Mouse (Mus musculus): Measurements from ENCODE around the gene AU018091.
"Not testable (repeated sequence)": the region's sequence is repeated elsewhere in the genome, so short reads cannot be mapped to it uniquely, and the experiment has no call there.

Gene AU018091

DNA sequence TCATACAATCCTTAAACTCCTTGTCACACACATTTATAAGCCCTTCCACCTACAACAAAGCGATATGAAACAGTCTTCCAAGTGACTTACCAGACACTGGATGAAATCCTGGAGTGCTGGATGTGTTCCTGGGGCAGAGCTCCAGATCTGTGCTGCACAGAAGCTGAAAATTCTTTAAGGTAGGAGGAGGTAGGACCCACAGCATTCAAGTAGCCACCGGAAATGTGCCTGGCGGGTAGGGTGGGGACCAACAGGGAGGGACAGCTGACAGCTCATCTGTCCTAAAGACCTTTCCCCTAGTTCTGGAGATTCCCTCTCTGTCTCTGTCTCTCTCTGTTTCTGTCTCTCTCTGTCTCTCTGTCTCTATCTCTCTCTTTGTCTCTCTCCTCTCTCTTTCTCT is at the start of gene AU018091:
TSS of gene AU018091 (minus strand) at position 279 of the 400 bp plus-strand sequence.
- peak; percentile 83 for DNase-seq (ENCODE audit: low read depth, low spot score)

DNA sequence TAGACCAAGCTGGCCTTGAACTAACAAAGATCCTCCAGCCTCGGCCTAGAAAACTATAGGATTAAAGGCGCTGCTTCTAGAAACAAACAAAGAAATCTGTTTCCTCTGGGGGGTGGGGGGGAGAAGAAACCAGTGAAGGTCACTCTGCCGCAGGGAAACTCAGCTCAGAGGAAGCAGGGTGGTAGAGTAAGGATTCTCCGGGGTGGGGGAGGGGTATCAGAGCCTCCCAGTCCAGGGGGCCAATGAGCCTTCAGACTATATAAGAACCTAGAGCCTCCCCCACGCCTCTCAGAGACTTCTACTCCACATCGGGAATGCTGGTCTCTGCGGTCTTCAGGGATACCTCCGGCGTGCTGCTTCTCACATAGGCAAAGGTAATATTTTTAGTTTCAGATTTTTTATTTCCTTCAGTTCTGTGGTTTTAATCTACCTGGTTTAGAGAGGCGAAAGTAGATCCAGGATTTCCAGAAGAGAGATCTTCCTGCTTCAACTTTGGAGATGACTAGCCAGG is 48.6 kb upstream of the AU018091 start:
- peak; percentile 99 for DNase-seq (ENCODE audit: low read depth, low spot score)

DNA sequence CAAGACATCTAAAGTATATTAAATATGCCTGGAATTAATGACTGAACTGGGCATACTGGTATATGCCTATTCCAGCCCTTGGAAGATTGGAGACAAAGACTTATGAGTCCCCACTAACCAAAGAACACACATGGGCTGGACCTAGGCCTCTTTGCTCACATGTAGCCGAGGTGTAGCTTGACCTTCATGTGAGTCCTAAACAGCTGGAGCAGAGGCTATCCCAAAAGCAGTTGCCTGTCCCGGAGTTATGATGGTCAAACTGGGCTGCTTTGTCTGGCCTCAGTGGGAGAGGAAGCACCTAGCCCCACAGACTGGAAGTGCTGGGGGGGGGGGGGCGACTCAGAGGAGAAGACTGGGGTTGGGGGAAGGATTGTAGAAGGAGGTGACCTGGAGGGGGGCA is 47.3 kb upstream of the AU018091 start:
- DNase-seq (ENCODE audit: low read depth, low spot score): peak; percentile 68

DNA sequence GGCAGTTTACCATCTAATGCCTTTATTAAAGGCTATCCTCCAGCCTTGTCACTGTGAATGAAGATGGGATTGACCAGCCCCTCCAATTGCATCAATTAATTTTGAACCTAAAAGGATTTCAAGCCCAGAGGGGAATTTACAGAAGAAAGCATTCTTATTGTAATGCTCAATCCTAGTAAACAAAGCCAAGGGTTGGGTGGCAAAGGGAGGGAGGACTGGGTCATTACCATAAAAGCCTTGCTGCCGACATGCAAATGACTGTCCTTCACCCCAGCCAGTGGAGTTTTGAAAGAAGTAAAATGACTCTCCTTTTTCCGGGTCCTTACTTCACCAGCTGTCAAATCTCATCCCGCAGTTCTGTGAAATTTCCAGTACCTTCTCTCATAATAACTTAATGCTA is 44.6 kb upstream of the AU018091 start:
- peak; percentile 92 for DNase-seq (ENCODE audit: low read depth, low spot score)

- DNase-seq (ENCODE audit: low read depth, low spot score): peak; percentile 73
These were observed 44.2 kb upstream of the AU018091 start for GRCm38 (mm10) chr7:3213156-3213555.

DNA sequence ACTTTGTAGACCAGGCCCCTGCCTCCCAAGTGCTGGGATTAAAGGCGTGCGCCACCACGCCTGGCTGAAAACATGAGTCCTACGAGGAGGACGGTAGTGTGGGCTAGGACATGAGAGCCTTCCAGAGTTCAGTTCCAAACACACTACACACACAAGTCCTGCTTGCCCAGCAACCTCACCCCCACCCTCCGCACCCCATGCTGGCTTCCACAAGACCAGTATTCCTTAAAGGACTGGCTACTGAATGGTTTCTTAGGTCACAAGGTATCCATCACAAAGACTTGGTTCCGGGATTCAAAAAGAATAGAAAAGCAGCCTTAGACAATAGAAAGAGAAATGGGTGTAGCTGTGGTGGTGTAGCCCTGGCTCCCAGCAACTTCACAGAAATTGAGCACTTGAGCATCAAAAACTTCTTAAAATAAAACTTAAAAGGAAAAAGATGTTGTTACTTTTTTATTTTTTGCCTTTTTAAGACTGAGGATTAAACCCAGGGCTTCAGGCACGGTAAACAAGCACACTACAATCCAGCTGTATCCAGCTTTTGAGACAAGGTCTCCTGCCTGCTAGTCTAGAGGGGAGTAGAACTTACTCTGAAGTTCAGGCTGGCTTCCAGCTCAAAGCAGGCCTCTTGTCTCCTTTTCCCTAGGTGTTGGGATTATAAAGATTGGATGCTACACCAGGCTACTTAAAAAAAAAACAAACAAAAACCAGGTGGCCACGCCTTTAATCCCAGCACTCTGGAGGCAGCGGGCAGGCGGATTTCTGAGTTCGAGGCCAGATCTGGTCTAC is 43.2 kb upstream of the AU018091 start:
- peak; percentile 97 for DNase-seq (ENCODE audit: low read depth, low spot score)

- DNase-seq (ENCODE audit: low read depth, low spot score): peak; percentile 89
These were observed 42.5 kb upstream of the AU018091 start for GRCm38 (mm10) chr7:3211518-3211917.

DNA sequence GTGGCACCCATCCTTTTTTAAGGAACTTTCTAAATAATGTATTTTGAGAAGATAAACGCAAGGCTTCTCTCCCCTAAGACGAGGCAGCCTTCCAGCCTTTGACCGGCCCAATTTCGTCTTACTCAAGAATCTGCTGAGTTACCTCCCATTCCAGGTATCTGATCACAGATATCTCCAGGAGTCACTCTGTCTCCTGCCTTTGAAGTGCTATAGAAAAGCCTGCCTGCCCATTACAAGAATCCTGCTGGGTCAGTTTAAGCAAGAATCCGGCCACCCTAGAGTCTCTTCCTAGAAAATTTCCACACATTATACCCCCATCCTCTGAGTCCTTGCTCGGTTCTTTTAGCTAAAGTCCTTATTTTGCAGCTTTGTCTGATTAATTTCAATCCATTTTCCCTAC is 41.6 kb upstream of the AU018091 start:
- peak; percentile 56 for DNase-seq (ENCODE audit: low read depth, low spot score)

DNA sequence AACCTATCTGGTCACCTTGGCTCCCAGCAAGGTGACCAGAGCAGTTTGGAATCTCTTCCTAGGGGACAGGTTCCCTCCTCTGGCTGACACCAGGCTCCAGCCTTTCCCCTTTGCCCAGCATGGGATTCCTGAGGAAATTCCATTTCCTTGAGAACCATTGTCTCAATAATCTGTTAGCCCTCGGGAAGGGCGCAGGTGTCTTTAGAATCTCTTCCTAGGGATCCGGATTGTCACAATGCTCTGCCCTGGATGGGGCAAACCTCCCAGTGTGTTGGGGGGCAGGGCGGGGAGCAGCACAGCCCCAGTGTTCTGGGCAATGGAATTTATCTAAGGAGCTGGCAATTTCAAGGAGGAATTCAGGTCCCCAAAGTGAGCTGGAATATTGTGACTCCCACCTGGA is 37.5 kb upstream of the AU018091 start:
- peak; percentile 97 for DNase-seq (ENCODE audit: low read depth, low spot score)

- peak; percentile 61 for DNase-seq (ENCODE audit: low read depth, low spot score)
These were observed 35.6 kb upstream of the AU018091 start for GRCm38 (mm10) chr7:3204628-3205027.

DNA sequence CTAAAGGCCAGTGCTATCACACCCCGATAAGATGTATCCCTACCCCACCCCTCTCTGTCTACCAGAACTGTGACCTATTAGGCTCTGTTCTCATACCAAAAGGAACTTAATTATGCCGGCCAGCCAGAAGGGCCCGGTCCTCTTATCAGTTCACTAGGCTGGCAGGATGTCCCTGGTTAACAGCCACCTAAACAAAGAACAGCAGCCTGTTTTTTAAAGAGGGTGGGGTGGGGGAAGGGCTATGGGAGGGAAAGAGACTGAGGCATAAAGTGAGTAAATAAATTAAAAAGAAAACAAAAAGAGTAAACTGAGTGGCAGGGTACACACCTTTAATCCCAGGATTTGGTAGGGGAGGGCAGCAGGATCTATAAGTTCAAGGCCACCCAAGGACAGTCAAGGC is 34.9 kb upstream of the AU018091 start:
- peak; percentile 68 for DNase-seq (ENCODE audit: low read depth, low spot score)

DNA sequence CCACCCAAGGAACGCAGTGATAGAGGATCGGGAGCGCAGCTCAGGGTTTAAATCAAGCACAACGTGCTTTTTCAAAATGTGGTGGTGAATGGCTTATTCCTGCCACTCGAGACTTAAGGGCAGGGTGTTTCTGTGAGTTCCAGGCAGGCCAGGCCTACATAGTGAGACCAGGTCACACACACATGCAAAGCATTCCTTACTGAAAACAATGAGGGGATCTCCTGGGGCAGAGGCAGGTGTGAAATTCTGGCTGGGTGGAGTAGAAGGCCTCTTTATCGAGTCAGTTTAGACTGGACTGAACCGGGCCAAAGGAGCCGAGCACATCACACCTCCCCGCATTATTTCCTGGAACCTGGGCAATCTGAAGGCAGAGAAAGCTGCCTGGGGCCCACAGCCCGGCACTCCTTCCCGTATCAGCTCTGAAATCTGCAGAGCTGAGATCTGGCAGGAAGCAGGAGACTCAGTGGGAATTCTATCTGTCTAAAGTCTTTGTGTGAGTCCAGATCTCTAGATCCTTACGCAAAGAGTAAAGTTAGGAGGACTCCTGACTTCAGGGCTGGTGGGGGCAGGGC is 32.2 kb upstream of the AU018091 start:
- peak; percentile 99 for DNase-seq (ENCODE audit: low read depth, low spot score)

DNA sequence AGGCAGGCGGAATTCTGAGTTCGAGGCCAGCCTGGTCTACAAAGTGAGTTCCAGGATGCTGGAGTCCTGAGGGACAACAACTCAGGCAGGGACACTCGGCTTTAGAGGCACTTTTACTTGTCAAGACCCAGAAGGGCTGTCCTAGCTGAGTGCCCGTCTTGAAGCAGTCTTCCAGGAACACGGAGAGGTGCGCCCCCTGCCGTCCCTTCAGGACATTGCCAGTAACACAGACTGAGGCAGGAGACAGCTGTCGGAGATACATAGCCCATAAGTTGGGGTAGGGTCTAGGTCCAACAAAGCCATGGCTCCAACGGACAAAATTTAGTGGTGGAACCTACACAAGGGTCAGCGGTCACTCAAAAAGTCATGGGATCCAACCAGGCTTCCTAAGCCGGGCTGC is 29.9 kb upstream of the AU018091 start:
- DNase-seq (ENCODE audit: low read depth, low spot score): peak; percentile 95

- peak; percentile 75 for DNase-seq (ENCODE audit: low read depth, low spot score)
These were observed 26.8 kb upstream of the AU018091 start for GRCm38 (mm10) chr7:3195850-3196249.

GRCm38 (mm10) chr7:3194531-3194930 is 25.5 kb upstream of the AU018091 start:
- peak; percentile 56 for DNase-seq (ENCODE audit: low read depth, low spot score)

- peak; percentile 96 for DNase-seq (ENCODE audit: low read depth, low spot score)
These were observed 24.9 kb upstream of the AU018091 start for GRCm38 (mm10) chr7:3193905-3194304.

DNA sequence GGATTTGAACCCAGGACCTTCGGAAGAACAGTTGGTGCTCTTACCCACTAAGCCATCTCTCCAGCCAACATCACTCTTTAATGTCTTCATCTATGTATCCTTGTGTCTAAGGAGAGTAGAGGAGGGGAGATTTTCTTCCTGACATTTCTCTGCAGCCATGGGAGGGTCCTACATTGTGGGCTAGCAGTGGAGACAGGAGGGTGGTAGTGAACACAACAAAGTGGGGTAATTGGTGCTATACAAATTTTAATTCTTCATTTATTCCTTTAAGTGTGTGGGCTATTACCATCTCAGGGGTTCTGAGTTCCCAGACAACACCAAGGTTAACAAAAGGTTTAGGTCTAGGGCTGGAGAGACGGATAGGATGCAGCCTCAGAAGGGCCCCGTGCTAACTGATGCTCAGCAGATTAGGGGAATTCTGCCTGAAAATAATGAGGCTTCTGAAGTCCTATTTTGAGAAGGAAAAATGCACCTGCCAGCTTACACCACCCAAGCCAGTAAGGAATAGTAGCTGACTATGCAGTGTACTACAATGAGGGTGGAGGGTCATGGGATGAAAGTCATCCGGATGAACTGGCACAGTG is 24.1 kb upstream of the AU018091 start:
- peak; percentile 94 for DNase-seq (ENCODE audit: low read depth, low spot score)

- peak; percentile 81 for DNase-seq (ENCODE audit: low read depth, low spot score)
These were observed 23.0 kb upstream of the AU018091 start for GRCm38 (mm10) chr7:3191971-3192498.

GRCm38 (mm10) chr7:3186726-3187125 is 17.7 kb upstream of the AU018091 start:
- DNase-seq (ENCODE audit: low read depth, low spot score): not testable (repeated sequence)

DNA sequence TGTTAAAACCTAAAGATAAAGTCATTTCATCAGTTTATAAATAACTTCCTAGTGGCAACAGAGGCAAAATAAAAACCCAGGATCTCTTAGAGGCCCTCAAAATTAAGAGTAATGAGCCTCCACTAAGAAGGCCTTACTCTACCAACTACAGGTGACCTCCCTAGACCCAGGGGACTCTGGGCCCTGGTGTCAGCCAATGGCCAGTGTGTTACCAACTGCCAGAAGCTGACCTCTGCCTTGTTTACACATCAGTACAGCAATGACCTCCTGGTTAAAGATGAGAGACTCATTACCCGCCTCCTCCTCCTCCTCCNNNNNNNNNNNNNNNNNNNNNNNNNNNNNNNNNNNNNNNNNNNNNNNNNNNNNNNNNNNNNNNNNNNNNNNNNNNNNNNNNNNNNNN is 17.1 kb upstream of the AU018091 start:
- no peak for DNase-seq (ENCODE audit: low read depth, low spot score)

DNA sequence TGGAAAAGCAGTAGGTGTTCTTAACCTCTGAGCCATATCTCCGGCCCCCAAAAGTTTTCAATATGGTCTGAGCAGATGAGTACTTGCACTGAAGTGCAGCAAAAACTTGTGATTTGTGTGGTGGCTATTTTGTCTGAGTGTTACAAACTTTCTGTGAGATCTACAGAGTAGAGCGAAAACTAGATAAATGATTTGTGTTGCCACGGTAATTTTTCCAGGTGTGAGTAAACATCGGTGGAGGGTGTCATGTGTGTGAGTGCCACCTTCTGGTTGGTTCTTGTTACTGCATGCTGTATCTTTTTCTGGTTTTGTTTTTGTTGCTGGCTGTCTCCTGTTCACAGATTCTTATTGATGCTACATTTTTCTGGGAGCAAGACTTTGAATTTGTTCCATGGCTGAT is 15.4 kb upstream of the AU018091 start:
- DNase-seq (ENCODE audit: low read depth, low spot score): peak; percentile 77

- not testable (repeated sequence) for DNase-seq (ENCODE audit: low read depth, low spot score)
These were observed 12.0 kb upstream of the AU018091 start for GRCm38 (mm10) chr7:3180958-3181357.
